Mouse (Mus musculus): ENCODE results near the gene Ago3.

DNA sequence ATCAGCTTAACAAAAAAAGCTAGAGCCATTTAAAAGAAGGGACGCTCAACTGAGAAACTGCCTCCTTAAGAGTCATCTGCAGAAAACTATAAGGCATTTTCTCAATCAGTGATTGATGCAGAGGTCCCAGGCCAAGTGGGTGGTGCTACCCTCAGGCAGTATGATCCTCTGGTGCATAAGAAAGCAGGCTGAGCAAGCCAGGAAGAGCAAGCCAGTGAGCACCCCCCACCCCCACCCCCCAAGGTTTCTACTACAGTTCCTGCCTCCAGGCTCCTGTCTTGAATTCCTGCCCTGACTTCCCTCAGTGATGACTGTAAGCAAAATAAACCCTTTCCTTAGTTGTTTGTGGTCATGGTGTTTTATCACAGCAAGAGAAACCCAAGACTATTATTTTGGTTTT is 20.9 kb upstream of the Ago3 start:
- TF ChIP-seq POLR2A (IDR thresholded peaks at IDR 0.05; ENCODE audit: borderline replicate concordance, insufficient read depth, low read length) (no peak), CTCF (IDR thresholded peaks at IDR 0.05; ENCODE audit: borderline replicate concordance, insufficient read depth, low read depth, low read length) (no peak)
